Mouse (Mus musculus) T-cell, adult 2 months (primary cell): Measurements from ENCODE around the gene Rnf103.
"Not testable (repeated sequence)": the region's sequence is repeated elsewhere in the genome, so short reads cannot be mapped to it uniquely, and the experiment has no call there.

Experiments
- DNase-seq: peaks from one replicate; pipeline ENCODE4 v3.0.0; 2022; ENCODE audit warnings: low spot score

Rnf103 gene

DNA sequence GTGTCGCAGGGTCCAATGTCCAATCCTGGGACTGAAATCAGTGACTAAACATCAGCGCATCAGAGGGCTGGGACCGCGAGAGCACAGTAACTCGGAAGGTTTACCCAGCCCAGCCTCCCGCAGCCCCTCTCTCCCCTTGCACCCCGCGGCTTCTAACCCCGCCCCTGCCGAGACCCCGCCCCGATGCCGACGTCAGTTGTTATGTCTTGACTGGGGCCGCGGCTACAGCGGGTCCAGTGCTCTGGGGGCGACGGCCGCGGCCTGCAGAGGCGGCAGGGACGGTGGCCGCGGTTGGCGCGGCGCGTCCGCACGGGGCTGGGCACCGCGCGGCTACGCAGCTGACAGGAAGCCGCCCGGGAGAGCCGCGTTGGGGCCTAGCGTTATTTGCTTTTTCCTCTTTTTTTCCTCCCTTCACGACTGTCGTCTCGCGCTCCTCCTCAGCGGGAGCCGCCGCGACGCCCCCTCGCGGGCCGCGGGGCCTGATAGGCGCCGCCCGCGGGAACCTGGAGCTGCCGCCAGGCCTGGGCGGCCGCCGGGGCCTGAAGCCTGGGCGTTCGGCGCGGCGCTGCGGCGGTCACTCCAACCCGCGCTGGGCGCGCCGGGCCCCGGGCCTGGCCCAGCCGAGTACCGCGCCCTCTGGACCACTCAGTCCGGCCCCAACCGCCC, at the start of gene Rnf103:
Gene Rnf103 (plus strand): TSS at position 220 of the 666 bp plus-strand sequence.
- DNase-seq = peak; percentile 92

DNA sequence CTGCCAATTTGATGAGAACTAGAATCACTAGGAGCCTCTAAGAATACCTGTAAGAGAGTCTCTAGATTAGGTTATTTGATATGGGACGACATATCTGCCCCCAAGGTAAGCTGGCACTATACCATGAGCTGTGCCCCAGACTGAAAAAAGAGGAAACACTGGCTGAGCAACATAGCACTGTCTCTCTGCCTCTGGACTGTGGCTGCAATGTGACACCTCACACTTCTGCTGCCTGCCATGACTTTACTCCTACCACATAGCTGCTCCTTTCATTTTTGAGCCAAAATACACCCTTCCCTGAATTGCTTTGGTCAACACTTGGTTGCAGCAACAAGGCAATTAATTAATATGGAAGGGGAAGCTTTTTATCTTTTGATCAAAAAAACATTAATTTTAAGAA, 48.9 kb upstream of the Rnf103 start:
- no peak for DNase-seq

DNA sequence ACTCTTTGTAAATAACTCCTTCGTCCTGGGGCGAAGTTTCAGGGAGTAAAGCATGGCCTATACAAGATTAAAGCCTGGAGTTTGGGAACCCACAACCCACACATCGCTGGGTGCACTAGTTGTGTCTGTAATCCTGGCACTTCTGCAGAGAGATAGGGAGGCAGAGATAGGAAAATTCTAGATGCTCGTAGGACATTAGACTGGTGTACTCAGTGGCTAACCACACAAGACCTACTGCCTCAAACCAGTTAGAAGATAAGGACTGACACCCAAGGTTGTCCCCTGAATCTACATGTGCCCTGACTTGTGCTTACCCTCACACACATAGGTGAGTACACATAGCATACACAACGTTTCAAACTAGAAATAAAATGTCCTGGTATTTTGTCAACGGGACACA, 48.1 kb upstream of the Rnf103 start:
- DNase-seq = no peak

DNA sequence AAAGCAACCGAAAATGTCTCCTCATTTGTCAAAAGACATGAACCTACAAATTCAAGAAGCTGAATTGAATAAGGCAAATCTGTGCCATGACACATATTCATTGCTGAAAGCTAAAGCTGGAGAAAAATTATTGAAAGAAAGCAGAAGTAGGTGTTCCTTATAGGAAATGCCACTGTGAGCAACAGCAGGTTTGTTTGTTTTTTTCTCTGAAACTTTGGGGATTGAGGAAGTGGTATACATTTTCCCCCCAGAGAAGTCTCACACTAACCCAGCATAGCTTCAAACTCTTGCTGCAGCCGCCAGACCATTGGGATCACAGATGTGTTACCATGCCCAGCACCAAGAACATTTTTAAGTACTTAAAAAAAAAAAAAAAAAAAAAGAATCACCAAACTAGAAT, 40.9 kb upstream of the Rnf103 start:
- DNase-seq = no peak

DNA sequence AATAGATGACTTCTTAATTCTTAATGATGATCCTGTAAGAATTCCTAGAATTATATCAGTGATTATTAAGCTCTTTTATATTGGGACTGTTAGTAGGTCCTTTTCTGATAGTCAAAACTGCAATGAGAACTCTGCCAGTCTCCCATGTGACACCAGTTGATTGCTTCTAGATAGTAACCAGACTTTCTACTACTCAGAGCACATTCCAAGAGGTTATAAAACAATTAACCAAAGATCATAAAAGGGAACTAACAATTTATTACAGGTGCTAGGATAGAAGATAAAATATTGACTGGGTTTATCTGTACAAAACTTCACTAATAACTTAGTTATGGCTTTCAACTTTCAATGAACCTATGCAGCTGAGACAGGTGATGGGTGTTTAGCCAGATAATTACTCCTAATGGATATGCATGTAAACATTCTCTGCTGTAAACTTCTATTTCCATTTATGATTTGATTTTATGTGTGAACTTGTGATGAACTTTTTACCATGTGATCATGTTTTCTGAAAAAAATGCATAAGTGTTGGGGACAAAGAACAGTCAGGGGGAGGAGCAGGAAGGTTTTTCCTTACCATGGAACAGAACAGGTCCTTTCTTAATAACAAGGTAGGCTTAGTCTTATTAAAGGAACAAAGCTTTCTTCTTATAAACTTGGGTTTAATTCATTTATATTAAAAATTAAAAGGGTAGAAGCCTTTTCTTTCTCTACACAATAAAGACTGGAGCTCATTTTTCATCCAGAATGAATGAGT, 39.5 kb upstream of the Rnf103 start:
- not testable (repeated sequence) for DNase-seq

DNA sequence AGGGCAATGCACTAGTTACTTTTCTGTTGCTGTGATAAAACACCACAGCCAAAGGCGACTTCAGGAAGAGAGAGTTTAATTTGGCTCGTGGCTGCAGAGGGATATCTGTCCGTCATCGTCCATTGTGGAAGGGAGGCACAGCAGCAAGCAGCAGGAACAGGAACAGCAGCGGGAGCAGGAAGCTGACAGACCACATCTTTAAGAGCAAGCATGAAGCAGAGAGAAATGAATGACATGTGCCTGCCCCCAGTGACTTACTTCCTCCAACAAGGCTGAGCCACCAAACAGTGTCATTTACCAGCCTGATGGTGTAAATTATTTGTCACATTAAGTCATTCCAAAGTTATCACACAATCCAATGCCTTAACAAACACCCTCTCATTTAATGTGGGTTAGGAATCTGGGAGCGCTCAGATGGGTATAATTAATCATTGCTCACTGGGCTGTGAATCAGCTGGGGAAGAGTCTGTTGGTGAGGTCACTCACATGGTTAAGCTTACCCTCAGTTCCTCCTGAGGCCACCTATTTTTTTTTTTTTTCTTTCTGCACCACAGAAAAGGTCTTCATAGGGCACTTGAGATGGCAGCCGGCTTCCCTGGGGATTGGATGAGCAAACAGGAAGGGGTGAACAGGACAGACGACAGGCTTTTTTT, 35.6 kb upstream of the Rnf103 start:
- no peak for DNase-seq

DNA sequence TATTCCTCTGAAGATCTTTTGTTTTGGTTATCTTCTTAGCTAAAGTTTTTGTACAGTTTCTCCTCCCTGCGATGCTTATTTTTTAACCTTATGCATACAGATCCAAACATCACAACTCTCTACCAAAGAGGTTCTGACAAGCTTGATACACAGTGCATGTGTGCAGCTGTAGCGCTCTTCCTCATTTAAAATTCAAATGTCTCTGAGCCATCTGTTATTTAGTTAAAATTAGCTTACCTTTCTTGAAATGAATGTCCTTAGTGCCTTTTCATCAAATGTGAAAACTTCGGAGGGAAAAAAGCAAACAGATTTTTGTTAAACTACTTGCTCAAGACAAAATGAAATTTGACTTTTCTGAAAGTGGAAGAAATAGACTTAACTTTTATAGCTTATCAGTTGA, 28.5 kb upstream of the Rnf103 start:
- DNase-seq = no peak

DNA sequence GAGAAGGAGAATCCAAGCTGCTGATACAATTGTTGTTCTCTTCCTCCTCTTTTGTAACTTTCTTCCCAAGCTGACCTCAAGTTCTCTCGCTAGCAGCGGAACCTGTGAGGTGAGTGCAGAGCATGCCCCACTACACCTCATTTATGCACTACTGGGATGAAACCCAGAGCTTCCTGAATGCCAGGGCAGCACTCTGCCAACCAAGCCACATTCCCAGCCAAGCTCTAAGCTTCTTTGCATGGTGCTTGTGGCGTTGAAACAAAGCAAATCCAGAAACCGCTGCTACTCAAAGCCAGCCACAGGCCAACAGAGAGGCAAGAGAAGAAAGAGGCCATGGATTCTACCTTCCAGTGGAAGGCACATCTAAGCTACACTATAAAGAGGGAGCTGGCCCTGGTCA, 25.9 kb upstream of the Rnf103 start:
- DNase-seq = no peak

DNA sequence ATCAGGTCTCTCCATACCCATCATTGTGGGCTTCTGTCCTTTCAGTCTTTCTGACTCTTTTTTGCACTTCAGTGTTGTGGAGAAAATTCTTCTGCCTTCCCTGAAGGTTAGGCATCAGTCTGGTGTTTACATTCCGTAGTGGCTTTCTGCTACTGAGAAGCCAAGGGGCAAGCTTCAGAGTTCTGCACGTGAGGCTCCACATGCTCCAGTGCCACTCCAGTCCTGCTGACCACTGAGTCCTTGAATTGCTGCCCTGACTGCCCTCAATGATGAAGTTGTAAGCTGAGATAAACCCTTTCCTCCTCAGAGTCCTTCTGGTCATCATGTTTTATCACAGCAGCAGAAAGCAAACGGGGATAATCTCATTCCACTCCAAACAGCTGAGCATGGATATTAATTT, 24.4 kb upstream of the Rnf103 start:
- no peak for DNase-seq

DNA sequence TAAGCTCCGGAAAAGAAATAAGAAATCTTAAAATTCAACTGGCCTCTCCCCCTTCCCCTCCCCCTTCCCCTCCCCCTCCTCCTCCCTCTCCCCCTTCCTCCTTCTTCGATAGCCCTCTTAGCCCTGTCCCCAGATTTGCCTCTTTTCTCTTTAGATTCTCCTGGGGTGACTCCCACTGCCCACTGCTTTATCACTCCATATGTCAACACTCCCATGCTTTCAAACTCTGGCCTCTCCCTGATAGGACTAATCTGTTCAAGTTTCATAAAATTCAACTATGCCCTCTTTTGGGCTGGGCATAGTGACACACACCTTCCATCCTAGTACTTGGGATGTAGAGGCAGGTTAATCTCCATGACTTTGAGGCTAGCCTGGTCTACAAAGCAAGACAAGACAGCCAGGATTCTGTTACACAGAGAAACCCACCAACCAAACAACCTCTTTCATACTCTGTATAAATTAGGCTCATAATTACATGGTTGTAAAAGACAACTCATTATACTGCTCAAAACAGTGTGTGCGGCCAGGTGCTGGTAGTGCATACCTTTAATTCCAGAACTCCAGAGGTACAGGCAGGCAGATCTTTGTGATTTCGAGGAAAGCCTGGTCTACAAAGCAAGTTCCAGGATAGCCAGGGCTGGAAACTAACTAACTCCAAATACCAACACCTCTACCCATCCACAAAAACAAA, 21.7 kb upstream of the Rnf103 start:
- DNase-seq = no peak

DNA sequence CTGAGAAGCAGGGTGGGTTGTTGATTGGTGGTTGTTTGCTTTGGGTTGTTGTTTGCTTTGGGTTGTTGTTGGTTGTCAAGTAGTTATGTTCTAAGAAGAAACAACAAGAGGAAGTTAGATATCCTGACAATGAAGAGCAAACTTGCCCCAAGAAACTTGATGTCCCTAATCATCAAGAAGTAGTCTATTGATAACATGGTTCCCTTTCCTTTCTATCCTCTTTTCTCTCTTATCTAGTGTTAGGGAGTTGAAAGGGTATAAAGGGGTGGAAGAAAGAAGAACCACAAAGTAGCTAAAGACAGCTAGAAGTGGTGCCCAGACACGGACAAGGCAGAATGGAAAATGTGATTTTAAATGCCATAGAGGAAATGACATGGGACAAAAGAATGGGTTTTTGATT, 20.9 kb upstream of the Rnf103 start:
- DNase-seq = no peak

DNA sequence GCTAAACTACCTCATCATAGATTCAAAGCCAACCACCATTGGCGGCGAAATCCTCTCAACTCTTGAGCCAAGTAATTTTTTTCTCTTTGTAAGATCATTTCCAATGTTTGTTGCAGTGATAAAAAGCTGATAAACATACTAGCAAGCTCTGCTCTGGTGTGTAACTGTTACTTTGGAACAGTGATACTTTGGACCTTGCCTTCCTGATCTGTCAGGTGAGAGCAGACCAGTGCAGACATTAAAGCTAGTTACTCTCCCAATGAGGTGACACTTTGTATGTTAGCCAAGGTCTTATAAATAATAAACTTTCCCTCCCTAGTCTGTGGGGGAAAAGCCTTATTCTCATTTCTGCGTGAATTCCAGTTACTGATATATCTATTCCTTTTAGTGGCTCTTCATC, 18.1 kb upstream of the Rnf103 start:
- no peak for DNase-seq

DNA sequence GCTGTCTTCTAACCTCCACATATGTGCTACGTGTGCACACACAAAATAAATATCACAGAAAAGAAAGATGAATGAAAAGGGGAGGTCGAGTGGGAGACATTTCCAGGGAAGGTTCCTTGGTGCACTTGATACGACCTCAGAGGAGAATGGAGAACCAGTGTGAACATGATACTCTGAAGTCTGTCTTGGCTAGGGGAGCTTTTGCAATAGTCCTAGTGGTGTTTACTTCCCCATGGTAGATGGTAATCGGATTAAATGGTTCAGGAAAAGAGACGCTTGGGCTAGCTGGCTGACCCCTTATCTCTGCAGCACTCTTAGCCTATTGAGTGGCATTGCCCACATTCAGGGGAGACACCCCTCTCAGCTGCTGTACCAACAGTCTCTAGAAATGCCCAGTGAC, 16.9 kb upstream of the Rnf103 start:
- DNase-seq = no peak

DNA sequence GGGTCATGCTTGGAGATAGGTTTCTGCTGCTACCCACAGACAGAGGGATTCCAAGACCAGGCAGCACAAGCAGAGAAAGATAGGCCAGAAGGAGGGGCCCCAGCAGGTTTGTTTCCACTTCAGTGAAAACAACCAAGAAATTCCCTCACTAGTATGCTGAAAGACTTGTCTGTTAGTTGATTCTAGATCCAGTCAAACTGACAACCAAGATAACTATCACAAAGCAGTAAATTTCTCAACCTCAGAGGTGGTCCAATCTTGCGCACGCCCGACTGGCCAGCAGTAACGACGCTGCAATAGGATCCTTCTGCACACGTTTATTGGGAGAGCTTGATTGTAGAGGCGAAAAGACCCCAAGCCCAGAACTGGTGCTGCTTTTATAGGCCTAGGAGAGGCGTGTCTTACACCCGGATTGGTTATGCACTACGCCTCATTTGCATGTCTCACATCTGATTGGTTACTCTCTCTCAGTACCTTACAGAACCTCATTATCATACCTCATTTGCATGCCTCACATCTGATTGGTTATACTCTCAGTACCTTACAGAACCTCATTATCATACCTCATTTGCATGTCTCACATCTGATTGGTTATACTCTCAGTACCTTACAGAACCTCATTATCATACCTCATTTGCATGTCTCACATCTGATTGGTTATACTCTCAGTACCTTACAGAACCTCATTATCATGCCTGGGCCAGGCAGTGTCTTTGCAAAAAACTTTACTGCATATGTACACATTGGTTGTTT, 14.7 kb upstream of the Rnf103 start:
- not testable (repeated sequence) for DNase-seq

DNA sequence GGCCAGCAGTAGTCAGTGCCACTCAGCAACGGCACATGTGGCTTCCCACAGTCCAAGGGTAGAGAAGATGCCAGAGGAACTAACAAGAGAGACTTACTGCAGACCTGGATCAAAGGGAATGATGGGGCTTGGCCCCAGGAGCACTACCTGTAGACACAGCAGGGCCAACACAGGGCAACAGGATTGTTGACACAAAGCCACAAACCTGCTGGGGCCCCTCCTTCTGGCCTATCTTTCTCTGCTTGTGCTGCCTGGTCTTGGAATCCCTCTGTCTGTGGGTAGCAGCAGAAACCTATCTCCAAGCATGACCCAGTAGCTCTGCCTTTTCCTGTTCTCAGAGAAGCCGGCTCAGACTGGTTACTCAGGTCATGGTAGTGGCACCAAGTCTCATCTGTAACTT, 14.1 kb upstream of the Rnf103 start:
- not testable (repeated sequence) for DNase-seq

DNA sequence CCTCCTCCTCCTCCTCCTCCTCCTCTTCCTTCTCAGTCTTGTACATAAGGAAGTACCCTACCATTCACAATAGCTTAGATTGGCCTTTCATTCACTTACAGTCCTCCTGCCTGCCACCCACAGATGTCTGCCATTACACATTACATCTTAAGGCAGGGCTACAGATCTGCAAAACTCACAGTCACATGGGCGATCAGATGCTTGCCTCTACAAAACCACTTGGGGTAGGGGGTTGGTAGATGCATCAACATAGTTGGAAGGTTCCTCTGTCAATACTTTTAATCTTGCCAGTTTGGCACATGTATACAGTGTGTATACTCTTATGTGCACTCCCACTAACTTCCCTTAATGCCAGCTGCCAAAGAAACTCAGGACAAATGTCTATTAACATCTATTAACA, 13.6 kb upstream of the Rnf103 start:
- DNase-seq = no peak

DNA sequence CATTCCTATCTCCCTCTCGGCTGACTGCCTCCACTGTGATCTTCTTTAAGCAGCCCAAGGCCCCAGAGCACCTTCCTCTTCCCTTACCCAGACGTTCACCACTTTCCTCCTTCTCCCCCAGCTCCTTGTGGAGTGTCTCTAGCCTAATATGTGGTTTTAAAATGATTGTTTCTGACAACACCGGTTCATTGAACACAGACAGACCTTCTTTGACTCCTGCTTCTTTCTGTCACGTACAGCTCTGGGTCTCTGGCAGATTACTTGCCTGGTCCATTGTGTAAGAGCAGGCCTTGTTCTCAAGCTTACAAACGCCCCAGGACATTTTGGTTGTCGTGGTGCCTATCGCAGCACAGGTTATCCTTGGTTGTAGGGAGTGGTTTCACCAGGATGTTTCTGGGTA, 12.6 kb upstream of the Rnf103 start:
- DNase-seq = no peak

DNA sequence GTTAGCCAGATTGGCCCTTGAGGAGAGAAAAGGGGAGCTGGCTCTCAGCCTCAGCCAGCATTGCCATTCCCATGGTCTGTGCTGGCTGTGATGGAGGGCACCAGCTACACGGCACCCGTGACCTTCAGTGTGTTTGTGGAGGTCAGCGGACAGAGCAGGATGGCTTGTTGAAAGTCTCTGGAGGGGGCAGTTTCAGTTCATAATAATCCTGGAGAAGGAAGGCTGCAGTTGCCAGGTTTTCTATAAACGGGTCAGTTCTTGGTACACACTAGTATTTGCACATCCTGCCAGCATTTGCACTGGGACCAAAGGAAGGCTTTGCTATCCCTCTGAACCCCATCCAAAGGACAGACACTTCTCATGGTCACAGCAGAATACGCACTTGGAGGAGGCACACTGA, 8.4 kb upstream of the Rnf103 start:
- DNase-seq = no peak

DNA sequence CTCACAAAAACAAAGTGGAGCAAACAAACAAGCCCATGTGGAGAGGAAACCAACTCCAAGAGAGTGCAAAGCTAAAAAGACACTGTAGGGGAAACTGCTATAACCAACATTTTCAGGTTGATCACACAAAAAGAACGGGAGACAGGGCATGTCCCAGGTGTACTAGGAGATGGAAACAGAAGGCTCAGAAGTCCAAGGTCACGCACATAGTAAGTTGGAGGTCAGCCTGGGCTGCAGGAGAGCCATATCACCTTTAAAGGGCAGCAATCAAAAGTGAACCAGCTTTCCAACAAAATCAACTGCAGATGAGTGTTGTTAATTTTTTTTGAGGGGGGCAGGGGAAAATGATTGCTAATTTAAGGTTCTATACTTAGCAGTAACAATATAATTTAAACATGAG, 7.5 kb upstream of the Rnf103 start:
- DNase-seq = no peak

DNA sequence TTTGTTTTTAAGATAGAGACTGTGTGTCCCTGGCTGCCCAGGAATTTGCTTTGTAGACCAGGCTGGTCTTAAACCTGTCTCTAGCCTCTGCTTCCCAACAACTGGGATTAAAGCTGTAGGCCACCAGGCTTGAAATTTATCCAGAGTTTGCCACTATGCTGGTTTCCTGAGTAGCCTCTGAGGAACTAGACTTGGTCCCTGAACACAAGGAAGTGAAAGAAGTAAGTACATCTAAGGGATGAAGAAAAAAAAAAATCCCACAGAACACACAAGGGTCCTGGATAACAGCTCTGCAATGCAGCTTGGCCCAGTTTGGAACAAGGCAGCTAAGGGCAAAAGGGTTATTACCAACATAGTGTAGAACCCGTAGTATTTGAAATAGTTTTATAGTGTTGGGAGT, 6.8 kb upstream of the Rnf103 start:
- DNase-seq = no peak

DNA sequence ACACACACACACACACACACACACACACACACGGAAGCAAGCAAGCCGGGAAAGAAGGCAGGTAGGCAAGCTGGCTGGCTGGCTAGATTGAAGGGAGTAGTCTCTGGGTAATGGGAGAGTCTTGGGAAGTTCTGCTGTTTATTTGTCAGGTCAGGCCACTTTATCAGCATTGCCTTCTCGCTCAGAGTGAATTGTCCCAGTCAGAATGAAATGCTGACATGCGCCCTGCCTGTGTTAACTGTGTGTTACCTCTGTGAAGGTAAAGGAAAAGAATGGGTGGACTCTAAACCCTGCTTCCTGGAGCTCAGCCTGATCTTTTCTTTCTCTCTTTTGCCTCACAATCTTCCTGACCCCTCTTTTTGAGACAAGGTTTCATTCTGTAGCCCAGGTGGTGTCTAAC, 5.7 kb upstream of the Rnf103 start:
- no peak for DNase-seq

DNA sequence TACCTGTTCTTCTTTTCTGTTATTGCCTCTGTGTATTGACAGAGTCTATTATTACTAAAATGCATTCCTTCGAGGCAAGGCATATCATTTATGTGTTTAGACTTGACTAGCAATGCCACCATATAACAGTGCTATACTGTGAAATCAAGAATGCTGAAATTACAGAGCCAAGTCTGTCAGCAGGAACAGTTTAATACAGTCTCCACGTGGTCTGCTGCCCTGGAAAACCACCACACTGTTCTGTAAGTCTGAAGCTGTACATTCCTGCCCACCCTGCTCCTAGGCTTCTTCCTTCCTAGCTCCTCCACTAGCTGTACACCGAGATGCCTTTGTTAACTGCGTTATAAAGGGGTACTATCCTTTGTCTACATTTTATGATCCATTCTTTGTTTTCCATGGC, 1.6 kb upstream of the Rnf103 start:
- no peak for DNase-seq
